Mouse (Mus musculus) WW6 (cell line): Measurements from ENCODE around the gene Snap91.

Experiments
- DNase-seq: peaks from one replicate; pipeline ENCODE4 v3.0.0-alpha.2; 2013; ENCODE audit warnings: low read depth, low spot score

Snap91 gene

GRCm38 (mm10) chr9:86744041-86744440 is 136.4 kb downstream of the Snap91 start:
- DNase-seq = no peak

DNA sequence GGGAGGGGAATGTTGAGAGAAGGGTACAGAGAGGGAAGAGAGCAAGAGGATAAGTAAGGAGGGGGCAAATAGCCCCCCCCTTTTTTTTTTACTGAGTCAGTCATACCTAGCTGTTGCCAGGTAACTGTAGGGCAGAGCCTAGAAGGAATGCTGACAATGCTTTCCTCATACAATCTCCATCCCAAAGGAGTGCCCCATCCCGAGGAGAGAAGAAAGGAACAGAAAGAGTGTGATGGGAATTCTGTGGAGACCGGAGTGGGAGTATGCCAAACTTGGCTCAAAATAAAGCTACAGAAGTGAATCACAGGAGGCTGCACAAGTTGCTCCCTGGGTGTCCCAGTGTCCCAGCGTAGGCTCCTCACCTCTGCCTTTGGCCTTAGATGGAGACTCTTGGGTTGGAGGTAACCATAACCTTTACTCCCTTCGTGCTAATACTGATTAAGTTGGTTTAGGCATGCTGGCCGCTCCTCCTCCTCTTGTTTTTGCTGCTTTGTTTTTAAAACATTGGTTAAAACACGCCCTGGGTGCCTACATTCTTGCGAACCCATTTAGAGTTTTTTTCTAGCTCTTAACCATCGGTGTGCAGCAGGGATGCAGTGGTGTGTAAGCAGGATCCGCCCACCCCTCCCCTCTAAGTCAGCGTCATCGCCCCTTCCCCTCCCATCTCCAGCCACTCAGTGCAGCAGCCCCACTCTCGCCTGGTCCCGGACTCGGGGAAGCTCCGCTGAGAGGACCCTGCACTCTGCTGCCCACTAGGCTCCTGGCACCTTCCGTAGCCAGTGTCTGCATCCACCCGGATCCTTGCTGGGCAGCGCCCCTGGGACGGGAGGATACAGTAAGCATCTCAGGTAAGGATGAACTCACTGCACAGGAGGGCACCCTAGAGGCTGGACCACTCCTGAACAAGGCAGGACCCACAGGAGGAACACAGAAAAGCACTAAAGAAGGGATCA is 137.2 kb downstream of the Snap91 start, which contains the start of gene Prss35:
Prss35 (plus strand) TSS at position 691 of the 953 bp plus-strand sequence.
- DNase-seq = no peak

DNA sequence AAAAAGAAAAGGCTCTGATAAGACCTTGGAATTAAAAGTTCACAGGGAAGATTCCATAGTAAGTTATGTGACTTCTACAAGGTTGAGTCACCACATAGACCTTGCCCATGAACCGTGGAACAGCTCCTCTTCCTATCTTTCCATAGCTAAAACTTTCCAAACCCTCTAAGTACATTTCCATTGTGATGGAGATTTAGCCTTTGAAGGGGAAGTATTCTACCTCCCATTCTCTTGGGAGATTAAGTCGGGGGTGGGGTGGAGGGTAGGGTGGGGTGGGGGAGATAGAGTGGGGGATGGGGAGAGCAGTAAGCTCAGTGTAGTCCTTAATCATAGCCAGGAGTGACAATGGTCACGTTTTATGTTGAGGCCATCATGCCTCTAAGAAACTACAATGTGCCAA is 140.5 kb downstream of the Snap91 start:
- no peak for DNase-seq

DNA sequence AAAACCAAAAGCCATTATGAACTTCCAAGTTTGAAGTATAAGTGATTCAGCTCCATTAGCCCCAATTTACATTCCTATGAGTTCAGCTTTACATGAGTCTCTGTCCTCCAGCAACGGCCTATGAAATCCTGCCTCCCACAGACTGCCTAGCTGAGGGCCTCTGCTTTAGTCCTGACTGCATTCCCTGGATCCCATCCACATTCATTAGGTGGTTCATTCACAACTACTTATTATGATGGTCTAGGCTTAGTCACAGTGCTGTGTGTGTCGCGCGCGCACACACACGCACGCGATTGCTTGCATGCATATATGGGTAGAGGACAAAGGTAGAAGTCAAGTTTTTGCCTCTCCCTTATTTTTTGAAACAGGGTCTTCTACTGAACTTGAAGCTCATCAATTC is 141.7 kb downstream of the Snap91 start:
- DNase-seq = no peak

GRCm38 (mm10) chr9:86738067-86738466 is 142.4 kb downstream of the Snap91 start:
- DNase-seq = no peak

DNA sequence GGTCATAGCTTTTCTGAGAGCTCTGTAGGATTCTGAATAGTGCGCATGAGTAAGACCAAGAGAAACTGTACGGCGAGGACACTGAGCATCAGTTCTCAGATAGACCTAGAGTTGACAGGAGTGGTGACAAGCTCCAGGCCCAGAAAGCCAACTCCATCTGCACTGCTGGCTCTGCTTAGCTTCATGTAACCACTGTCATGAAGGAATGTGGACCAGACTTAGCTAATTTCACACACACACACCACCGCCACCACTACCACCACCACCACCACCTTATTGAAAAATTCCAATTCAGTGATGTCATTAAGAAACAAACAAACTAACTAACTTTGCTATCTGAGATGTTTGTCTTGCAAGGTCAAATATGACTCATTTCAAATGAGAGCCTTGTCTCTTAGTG is 143.5 kb downstream of the Snap91 start:
- DNase-seq = no peak

DNA sequence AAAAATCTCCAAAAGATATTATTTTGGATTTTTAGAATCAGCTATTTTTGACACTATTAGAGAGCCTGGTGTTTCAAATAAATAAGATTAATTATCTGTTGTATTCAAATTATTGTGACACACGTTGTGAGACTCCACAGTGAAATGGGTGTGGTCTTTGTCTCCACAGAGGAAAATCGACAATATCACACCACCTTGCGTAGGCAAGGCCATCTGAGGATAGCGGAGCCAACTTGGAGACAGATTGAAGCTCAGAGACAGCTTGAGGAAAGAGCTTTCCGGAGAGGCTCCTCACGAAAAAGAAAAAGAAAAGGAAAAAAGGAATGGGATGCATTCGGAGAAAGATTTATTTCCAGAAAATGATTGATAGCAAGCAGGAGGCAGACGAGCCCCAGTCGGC is 145.7 kb downstream of the Snap91 start:
- DNase-seq = no peak

GRCm38 (mm10) chr9:86734357-86734756 is 146.1 kb downstream of the Snap91 start:
- no peak for DNase-seq

DNA sequence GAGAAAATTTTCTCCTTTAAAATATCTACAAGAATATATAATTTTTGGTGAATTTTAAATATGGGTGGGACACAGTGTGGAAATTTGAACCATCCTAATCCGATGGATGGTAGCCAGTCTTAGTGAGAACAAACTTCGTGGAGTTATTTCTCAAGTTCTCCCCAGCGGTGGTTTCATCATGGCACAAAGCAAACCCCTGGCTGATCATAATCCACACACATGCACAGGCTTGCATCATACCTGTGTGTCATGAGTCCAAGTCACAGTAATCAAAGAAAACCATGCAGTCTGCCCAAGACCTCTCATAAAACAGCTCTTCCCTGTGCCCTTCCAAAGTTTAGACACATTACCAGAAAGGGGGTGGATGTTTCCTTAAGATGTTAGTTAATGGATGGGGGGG is 150.6 kb downstream of the Snap91 start:
- DNase-seq = no peak

DNA sequence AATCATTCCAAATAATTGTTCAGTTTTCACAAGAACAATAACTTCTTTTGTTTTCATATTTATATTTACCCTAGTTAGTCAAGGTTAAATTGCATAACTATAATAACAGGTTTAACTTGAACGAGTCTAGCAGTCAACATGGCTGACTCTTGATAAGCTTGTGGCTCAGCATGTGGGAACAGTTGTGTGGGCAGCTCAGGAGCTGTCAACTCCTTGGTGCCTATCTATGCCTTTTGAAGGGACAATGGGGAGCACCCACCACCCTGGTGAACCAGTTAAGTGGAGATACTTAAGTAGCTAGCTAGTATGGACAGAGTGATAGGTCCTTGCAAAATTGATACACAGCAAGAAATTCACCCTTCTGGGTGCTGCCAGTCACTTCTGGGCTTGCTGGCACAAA is 151.4 kb downstream of the Snap91 start:
- no peak for DNase-seq

GRCm38 (mm10) chr9:86728214-86728814 is 152.1 kb downstream of the Snap91 start:
- DNase-seq = no peak

GRCm38 (mm10) chr9:86726381-86726720 is 154.1 kb downstream of the Snap91 start:
- no peak for DNase-seq

DNA sequence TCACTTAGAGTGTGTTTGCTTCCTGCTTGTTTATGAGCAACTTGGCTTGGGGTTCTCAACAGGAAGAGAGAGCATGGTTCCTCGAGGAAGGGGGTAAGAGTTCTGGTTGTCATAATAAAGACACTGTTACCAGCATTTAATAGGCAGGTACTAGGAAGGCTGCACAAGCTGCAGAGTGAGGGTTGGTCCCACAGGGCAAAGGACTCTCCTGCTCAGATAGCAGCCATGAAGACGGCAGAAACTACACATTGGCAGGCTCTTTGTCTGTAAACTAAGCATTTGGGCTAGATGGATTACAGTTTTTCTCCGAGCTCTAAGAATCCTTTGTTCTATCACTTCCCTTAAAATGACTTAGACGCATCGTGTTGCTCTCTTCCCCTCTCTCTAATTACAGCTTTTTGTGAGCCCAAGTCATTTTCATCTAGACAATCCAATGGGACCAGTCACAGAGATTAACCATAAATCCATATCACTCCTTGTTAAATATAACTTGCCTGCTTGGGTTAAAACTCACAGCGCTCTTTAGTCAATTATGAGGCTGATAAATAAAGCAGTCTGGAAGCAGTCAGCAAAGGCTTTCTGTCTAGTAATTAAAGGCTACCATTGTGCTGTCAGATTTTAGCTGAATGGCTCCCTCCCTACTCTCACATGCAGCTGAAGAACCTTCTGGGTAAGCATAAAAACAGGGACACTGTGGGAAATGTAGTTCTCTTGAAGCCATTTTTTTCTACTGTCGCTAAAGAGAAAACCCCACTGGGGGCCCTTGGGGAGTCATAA is 154.7 kb downstream of the Snap91 start:
- DNase-seq = no peak

DNA sequence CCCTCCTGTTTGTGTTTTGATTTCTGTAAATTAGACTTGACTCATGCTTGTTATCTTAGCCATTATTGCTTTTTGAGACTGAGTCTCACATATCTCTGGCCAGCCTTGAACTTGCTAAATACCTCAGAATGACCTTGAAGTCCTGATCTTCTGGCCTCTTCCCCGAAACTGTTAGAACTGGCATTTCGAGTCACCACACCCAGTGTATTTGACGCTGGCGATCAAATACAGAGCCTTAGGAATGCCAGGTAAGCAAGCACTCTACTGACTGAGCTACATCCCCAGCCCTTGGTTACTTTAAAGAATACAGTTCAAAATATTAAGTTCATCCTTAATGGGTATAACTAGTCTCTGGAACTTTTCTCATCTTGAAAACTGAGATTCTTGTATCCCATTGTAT is 155.4 kb downstream of the Snap91 start:
- no peak for DNase-seq

DNA sequence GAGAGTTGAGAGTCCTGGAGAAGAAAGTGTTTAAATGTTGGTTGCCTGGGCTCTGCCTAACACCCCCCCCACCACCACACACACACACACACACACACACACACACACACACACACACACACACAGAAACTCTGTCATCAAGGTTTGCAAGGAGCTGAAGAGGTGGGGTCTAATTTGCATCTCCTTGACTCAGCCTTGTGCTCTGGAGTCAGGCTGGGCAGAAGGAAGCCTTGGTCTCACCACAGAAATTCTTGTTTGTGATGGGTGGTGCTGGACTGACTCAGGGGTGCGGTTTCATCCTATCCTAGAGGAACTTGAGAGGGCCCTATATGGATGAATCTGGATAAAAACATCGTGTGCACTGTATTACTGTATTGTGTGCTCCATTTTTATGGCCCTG is 159.7 kb downstream of the Snap91 start:
- DNase-seq = no peak

DNA sequence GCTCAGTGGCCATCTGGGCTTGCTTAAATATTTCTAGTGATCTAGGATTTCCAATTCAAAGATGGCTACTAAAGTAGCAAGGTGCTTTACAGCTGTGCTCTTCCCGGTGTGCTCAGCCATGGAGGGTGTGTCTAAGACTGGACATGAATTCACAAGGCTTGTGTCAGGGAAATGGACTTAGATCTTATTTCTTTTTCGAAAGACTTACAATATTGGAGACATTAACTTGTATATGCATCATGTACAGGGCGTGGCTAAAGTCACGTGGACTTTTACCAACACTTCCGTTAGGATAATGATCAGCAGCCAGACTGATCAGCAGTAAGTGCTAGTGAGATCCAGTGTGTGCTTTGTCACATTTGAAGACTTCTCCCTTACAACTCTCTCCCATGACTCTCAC is 160.2 kb downstream of the Snap91 start:
- no peak for DNase-seq

DNA sequence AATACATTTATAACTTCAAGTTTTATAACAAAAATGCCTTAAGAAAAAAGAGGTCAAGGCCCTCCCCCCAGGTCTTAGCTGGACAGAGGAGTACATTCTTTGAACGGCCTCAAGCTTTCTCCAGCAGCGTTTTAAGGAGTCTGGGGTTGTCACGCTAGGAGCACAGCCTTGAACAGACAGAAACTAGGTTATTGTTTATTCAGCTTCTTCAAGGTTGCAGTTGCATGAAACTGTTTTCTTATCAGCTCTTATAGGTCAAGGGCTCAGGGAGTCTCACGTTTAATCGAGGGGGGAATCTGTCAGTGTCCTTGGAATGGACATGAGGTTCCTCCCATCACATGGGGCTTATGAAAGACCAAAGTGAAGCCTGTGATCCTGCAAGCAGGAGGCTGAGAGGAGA is 163.3 kb downstream of the Snap91 start:
- DNase-seq = no peak

- DNase-seq = no peak
Observed at GRCm38 (mm10) chr9:86716540-86716939, 163.9 kb downstream of the Snap91 start.
